Mouse (Mus musculus): ENCODE data around the gene Nsmce1.
A peak's percentile ranks its signal among the peaks of the same experiment; 100 is the strongest.
"Not testable (repeated sequence)": the region's sequence is repeated elsewhere in the genome, so short reads cannot be mapped to it uniquely, and the experiment has no call there.

The Nsmce1 gene

GRCm38 (mm10) chr7:125442323-125442722 is 49.1 kb downstream of the Nsmce1 start:
- no peak for DNase-seq (ENCODE audit: low read depth in 2 of 2, low spot score in 2 of 2)

GRCm38 (mm10) chr7:125434666-125435290 is 56.6 kb downstream of the Nsmce1 start:
- DNase-seq (ENCODE audit: low read depth in 2 of 2, low spot score in 2 of 2): no peak

GRCm38 (mm10) chr7:125433874-125434273 is 57.5 kb downstream of the Nsmce1 start:
- DNase-seq (ENCODE audit: low read depth in 2 of 2, low spot score in 2 of 2): no peak

- no peak for DNase-seq (ENCODE audit: low read depth in 2 of 2, low spot score in 2 of 2)
Measured at GRCm38 (mm10) chr7:125430170-125430842, 61.1 kb downstream of the Nsmce1 start.

GRCm38 (mm10) chr7:125428816-125429500 is 62.4 kb downstream of the Nsmce1 start:
- DNase-seq (ENCODE audit: low read depth in 2 of 2, low spot score in 2 of 2): not testable (repeated sequence)

- DNase-seq (ENCODE audit: low read depth in 2 of 2, low spot score in 2 of 2): no peak
Measured at GRCm38 (mm10) chr7:125428381-125428780, 63.0 kb downstream of the Nsmce1 start.

GRCm38 (mm10) chr7:125427492-125428090 is 63.8 kb downstream of the Nsmce1 start:
- DNase-seq (ENCODE audit: low read depth in 2 of 2, low spot score in 2 of 2): no peak

- DNase-seq (ENCODE audit: low read depth in 2 of 2, low spot score in 2 of 2): no peak
Measured at GRCm38 (mm10) chr7:125423056-125423455, 68.3 kb downstream of the Nsmce1 start.

GRCm38 (mm10) chr7:125421911-125422310 is 69.5 kb downstream of the Nsmce1 start:
- DNase-seq (ENCODE audit: low read depth in 2 of 2, low spot score in 2 of 2): no peak

- DNase-seq (ENCODE audit: low read depth in 2 of 2, low spot score in 2 of 2): peak; percentile 59 to 76
Measured at GRCm38 (mm10) chr7:125420190-125420589, 71.2 kb downstream of the Nsmce1 start.

GRCm38 (mm10) chr7:125418413-125418812 is 73.0 kb downstream of the Nsmce1 start:
- no peak for DNase-seq (ENCODE audit: low read depth in 2 of 2, low spot score in 2 of 2)
